Mouse (Mus musculus) kidney, postnatal 36 days (tissue): ENCODE data around the gene Chn1.

ENCODE experiments used
- DNase-seq, 2 experiments: peaks; one replicate each; pipeline ENCODE4 v3.0.0; 2021 to 2022; ENCODE audit warnings: mixed read lengths in 2 of 2

Chn1 gene

DNA sequence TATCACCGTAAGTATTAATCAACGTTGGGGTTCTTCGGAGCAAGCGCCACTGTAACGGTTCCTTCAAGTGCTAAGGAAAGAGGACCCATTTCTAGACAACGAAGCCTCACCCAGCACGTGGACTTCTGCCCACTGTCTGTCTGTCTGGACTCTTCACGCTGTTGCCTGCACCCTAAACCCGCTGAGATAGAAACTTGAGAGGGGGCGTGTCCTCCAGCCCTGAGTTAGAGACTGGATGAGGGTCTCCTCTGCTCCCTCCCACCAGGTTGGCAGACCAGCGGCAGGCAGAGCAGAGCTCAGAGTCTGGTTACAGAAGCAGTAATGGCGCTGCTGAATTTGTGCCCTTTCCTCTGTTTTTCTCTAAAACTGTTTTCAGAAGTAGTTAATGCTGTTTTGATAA is 185.0 kb downstream of the Chn1 start:
- no peak for DNase-seq

DNA sequence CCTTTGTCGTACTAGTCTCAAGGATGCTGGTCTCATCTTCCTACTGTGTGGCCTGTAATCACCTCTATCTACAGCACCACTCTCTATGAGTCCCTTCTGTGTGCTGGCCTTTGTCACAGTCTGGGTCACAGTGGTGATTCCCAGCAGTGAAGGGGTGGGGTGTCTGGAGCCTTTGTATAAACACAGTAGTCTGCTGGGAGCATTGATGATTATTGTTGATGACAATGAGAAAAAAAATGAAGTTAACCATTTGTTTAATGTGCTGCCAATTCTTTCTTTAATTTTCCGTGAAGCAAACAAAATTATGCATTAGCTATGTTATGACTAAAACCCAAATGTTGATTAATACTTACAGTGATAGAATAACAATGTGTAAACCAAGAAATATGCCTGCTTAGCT is 186.2 kb downstream of the Chn1 start:
- DNase-seq: no peak

DNA sequence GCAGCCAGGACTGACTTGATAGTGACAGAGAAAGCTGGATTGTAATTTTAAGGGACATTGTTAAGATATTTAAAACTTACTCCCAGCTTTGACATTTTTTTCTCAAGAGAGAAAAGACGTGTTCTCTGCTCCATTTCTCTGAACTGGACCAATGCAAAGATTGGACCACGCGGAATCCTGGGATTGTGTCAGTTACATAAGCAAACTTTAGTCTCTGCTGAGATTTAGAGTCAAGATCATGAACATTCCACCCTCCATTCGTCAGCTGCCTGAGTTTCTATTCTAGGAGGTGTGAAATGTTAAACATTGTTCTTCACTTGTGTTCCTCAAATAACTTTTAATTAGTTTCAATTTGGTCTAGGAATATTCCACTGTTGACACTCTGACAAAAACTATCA is 188.0 kb downstream of the Chn1 start:
- peak in 1 of 2 experiments; percentile 41 for DNase-seq

DNA sequence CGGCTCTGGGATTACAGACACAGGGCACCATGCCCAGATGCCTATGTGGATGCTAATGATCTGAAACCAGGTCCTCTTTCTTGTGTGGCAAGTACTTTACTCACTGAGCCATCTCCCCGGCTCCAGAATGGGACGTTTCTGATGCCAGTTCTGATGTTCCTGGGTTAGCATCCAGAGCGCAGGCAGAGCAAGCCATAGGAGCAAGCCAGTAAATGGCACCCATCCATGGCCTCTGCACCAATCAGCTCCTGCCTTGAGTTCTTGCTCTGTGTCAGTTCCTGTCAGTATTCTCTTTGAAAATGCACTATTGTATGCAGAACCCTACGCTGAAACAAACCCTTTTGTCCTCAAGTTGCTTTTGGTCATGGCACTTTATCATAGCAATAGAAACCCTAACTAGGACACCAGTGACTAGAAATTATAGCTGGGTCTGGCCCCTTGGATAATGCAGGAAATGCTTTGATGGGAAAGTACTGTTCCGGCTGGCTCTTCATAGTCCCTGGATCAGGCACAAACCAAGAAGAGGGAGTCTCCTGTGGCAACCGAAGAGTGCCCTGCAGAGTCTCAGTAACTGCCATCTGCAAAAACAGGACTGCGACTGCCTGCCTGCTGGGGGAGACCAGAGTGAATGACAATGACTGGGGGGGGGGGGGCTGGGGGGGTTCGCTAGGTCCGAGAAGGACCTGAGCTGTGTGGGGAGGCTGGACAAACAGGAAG is 188.6 kb downstream of the Chn1 start:
- DNase-seq: peak in 1 of 2 experiments; percentile 14

DNA sequence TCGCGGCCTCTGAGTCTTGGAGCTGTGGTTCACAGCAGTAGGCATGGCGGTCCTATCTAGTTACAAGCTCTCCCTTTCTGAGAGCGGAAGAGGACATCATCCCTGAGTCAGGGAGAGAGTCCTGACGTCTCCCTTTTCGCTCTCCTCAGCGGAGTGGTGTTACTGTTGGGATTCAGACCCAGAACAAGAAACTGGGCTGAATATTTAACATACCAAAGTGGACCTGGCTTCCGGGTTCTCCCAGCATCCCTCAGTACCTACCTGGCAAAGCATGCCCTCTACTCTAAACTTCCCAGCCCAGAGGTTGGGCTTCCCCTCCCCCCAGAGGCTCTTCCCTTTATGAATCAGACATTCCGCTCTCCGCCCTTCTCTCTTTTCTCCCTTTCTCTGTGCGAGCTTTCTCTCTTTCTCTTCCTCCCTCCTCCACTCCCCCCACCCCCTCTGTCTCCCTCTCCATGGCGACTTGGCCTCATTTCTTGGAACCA is 189.8 kb downstream of the Chn1 start:
- DNase-seq: peak; percentile 38 to 57

DNA sequence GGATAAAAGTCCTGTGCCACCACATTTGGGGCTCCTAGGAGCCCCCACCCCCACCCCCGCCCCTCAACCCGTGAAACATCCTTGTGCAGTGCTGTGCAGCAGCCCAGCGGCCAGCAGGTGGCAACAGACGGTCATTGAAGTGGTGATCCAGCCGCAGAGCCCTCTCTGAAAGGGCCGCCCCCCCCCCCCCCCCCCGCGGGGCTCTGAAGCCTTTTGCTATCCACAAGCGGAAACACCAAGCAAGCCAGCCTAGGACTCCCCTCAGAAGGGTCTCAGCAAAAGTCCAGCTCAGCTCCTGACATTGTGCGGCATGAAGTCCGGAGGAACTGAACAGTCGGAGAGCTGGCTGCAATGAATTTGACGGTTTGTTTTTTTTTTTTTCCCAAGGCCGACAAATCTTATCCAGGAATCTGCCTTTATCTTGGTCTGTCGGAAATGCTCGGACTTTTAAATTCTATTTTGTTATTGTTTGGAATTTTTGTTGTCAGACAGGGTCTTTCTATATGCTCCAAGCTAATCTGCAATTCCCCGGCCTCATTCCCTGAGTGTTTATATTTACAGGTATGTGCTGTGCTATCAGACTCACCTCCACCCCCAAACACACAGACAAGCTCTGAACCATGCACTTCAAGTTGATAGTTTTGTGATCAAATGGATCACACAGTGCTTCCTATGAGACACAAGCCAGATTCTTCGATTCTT is 190.3 kb downstream of the Chn1 start:
- peak; percentile 87 to 92 for DNase-seq

DNA sequence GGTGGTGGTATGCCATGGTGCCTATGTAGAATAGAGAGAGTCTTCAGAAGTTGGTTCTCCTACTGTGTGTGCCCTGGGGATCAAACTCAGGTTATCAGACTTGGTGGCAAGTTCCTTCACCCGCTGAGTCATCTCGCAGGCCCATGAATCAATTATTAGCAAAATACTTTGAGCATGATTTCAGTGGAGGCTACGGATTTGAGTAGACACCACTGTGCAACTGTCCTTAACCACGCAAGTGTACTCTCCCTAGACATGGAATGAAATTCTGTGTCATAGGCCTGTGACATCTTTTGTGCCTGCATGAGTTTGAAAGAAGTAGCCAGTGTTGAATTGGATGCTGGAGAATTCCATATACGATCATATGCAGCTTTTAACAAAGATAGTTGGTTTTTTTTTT is 194.4 kb downstream of the Chn1 start:
- no peak for DNase-seq

DNA sequence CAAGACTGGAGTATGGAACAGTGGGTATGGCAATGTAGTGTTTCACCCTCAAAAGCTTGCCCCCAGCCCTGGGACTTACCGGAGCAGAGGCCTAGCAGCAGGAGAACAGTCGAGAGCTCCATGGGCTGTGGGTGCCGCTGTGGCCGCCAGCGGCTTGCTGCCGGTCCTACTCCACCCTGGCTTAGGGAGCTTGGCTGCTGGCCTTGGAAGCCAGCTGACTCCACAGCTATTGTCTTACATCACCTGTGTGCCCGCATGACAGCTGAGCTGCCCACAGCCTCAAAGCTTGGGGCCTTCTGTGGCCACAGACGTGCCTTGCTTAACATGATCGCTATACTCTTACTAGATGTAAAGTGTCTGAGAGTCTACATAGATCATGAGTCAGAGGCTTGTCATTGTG is 195.0 kb downstream of the Chn1 start, which contains the start of gene Chrna1:
Chrna1 (minus strand) TSS at position 173 of the 400 bp plus-strand sequence.
- DNase-seq: no peak

DNA sequence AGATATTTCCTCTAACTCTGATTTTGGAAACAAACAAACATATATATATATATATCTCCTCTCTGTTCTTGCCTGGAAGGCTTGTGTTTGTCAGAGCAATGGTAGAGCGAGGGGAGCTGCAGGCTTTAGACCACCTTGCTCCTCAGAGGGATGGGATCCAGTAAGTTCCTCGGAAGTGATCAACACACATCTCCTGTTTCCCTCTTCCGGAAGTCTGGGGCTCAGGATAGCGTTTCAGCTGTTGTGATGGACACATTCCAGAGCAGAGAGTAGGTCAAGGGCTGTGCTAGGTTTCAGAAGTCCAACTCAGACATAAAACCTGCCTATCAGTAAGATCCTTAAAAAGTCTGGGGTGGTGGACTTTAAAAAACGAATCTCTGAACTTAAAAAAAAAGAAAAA is 196.0 kb downstream of the Chn1 start:
- DNase-seq: no peak

DNA sequence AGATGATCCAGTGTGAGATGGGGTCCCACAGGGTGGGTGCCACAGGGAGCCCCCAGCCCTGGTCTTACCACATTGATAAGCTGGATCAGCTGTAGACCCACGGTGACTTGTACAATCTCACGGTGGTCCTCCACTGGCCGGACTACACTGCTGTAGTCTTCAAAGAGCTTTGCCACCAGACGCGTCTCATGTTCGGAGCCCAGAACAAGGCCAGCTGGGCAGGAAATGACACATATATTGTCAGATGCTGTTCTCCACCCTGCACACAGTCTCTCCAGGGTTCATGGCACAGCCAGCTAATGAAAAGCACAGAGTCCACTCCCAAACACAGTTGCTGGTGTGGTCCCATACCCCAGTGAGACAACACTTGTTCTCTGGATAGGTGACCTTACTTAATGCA is 200.7 kb downstream of the Chn1 start:
- DNase-seq: no peak

DNA sequence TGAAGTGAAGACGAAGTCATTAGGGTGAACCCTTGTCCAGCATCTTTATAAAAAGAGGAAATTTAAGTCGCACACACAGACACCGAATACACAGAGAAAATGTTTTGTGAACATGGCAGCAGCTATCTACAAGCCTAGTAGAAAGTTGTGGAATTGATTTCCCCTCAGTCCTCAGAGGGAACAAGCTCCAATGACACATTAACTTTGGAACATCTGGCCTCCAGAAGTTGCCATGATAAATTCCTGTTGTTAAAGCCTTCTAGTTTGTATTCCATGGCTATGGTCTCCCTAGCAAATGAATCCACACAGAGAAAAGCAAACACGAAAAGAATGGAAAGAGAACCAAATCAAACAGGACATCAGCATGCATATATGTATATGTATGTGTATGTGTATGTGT is 201.6 kb downstream of the Chn1 start:
- DNase-seq: no peak

DNA sequence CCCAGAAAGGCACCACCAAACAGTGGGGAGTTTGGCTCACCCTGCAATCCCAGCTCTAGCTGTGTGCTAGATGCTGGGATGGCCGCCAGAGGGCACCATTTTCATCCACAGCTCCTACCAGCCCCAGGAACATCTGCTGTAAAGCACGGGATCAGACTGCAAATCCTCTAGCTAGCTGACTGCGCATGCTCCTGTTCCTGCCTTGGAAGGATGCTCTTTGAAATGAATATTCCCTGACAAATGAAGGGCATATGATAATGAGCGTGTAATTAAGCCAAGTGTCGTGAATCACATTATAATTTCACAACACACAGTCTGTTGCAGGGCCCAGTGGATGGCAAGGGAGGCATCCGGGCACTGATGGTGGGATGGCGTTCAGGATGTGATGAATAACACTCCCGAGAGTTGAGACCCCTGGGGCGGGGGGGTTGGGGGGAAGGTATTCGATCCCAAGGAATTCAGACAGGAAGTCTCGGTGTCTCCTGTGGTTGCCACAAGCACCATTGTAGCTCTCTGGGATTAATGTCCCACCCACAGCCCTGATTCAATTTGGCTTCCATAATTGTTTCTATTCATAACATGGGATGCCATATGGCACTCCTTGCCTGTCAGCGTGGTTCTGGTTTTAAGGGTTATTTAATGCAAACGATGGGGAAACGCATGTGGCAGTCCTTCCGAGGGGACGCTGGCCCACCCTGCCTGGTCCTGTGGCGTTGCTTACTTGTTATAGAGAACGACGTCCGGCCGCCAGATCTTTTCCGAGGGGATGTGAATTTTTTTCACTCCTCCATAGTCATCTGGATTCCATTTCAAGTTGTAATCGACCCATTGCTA is 202.4 kb downstream of the Chn1 start:
- peak; percentile 75 to 89 for DNase-seq

DNA sequence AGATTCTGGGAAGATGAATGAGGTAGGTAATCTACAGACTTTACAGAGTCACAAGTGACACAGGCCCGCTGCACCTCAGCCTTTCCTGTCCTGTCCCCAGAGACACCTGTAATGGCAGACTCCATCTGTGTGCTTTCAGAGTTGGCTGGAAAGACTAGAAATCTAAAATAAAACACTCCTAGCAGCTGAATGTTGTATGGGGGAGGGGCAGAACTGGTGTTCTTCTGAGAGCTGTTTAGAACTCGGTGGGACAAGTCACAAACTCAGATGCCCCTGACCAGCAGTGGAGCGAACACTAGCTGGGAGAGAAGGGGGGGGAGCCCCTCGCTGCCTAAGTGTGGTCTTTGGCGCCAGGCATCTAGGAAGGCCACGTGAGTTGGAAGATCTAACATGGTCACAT is 203.2 kb downstream of the Chn1 start:
- DNase-seq: no peak

DNA sequence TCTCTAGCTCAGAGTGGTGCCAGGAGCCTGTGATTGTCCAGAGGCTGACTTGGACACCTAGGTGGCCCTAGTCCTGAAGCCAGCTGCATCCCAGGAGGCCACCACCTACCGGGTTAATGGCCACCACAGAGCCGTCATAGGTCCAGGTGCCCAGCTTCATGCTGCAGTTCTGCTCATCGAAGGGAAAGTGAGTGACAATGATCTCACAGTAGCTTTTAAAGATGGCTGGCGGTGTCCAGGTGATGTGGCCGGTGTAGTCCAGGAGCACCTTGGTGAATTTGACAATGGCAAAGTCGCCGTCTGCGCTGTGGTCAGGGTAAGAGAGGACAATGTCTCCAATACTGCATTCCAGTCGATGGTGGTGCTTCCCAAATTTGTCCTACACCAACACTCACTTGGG is 203.8 kb downstream of the Chn1 start:
- no peak for DNase-seq

DNA sequence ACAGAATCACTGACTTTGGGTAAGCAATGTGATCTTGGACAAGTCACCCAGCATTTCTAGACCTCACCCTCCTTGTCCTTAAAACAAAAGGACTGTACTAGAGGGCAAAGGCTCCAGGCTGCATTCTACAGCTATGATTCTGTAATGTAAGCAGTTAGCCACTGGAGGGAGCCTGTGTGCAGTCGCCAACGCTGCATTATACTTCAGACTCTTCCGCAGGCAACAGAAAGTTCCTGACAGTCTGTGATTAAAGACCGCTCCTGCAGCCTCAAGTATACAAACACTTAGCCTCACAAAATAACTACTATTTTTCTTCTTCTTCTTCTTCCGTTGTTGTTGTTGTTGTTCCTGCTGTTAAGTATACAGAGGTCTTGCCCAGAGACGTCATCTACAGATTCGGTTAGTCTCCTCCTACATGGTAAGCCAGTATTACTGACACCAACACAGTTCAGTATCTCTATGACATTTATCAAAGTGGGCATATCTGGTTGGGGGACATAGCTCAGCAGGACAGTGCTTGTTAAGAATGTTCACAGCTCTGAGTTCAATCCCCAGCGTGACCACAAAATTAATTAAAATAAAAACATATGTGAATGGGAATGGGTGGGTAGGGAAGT is 208.0 kb downstream of the Chn1 start:
- peak; percentile 68 to 79 for DNase-seq

DNA sequence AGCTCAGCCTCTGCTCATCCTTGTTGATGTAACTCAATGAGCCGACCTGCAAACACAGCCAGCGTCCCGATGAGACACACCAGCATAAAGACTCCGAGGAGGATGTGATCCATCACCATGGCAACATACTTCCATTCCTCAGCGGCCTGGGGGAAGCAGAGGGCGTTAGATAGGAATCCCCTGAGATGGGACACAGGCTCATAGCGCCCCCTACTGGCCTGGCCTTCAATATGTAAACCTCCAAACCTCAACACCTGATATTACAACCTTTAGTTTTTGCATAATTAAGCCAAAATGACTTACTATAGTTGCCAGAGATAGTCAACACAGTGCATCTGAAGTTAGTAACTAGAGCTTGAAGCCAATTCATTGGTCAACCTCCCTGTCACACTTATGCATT is 209.0 kb downstream of the Chn1 start:
- DNase-seq: peak in 1 of 2 experiments; percentile 70

DNA sequence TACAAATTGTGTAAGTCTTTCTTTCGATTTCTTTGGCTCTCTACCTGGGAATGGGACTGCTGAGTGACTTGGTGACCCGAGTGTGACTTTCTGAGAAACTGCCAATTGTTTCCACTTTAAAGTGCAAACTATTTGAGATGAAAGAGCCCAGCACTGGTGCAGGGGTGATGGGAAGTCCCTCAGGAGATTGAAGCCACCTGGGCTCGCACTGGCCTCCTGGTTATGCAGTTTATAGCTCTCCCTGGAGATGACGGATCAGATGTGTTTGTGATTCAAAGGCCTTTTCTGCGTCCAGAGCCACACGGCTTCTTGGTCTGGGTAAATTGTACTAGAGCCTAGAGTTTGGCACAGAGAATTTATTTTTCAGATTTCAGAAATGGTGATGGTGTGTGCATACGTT is 211.5 kb downstream of the Chn1 start:
- DNase-seq: no peak

DNA sequence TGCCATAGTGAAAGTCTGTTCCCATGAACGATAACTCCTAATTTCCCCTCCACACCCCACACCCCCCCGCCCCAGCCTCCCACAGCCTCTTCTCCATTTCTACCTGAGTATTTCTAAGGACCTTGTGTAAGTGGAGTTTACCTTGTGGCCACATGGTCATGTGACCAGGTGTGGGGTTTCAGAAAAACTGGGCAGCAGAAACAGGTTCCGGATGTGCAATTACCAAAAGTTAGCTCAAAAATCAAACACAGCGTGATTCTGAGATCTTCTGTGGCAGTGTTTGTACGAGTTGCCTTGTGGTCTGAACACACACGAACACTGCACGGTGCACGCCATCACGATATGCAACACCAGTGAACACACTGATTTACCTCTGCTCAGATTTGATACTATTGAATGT is 212.5 kb downstream of the Chn1 start:
- DNase-seq: no peak

DNA sequence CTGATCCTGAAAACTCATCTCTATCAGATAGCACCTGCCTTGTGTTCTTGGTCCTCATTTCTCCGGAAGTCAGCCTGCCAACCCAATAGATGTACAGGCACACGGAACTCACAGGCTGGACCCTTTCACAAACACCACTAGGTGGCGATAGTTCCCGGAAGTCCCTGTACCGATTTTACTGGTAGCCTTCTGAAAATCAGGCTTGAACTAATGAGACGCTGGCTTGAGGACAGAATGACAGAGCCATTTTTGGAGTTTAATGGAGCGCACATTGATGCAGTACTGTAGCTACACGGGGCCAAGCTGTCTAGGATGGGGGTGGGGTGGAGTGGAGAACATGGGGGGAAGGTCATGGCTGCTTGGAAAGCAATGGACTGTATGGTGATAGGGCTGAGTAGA is 213.5 kb downstream of the Chn1 start:
- DNase-seq: peak in 1 of 2 experiments; percentile 57

DNA sequence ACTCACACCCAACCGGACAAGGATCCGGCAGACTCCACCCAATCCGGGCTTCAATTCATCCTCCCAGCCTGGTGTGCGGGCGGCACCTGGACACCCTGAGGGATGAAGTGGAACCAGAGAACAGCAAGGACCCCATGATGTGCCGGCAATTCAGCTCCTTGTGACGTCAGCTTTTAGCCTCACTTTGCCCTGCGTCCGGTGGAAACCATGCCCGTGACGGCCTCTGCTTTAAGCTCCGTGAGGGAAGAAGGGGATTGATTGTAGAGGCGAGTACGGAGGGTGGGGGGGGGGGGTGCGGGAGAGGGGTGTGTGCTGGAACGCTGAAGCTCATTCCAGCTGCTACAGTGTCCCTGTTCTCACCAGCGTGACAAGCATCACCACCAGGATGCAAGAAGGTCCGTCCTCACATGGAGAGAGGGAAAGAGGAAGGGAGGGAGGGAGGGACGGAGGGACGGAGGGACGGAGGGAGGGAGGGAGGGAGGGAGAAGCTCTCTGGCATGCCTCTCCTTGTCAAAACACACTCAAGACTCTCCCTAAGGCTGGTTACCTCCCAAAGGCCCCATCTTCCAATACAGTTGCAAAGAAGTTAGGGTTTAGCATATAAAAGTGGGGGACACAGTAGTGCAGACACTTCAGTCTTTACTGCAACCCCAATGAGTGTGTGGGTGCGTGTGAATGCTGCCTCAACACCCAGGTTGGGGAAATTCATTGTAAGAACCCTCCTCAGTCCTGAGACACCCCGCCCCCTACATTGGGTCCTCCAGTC is 214.1 kb downstream of the Chn1 start:
- no peak for DNase-seq
